Mouse (Mus musculus) midbrain, embryonic 11.5 days (tissue): ENCODE data around the gene Ndufa11. TPM values are rescaled to one million over a fixed set of nuclear protein-coding genes. Genes with fewer than 3 reads are reported as not detected.

Experiments
- polyA plus RNA-seq: library from polyadenylated mRNA; unstranded; fragments of >200 nt; fragmentation: Nextera tagmentation; extraction: Ambion mirVana; gene quantifications from 2 replicates; pipeline ENCODE4 v1.2.1, GENCODE M21; 2014

Ndufa11 gene
- polyA plus RNA-seq, 1 experiment from 2014 or later: 337 TPM

Other genes starting within 250 kb of the Ndufa11 start
- gene Ptprs, start 241.3 kb upstream of the Ndufa11 start, polyA plus RNA-seq: 115 and 125 TPM in 2 replicates
- gene Znrf4, start 205.3 kb upstream of the Ndufa11 start, polyA plus RNA-seq: not detected in 2 replicates
- 0.45 and 0.58 TPM in 2 replicates for gene Gm20219, start 163.4 kb upstream of the Ndufa11 start, polyA plus RNA-seq
- 45.8 and 46.5 TPM in 2 replicates for gene Safb2, start 133.2 kb upstream of the Ndufa11 start, polyA plus RNA-seq
- gene Safb, start 132.9 kb upstream of the Ndufa11 start, polyA plus RNA-seq: 110 and 113 TPM in 2 replicates
- gene 2410015M20Rik, start 108.0 kb upstream of the Ndufa11 start, polyA plus RNA-seq: 182 and 195 TPM in 2 replicates
- 1,209 and 1,332 TPM in 2 replicates for gene Rpl36, start 104.4 kb upstream of the Ndufa11 start, polyA plus RNA-seq
- 44.6 and 48.9 TPM in 2 replicates for gene Lonp1, start 90.9 kb upstream of the Ndufa11 start, polyA plus RNA-seq
- gene Catsperd, start 89.6 kb upstream of the Ndufa11 start, polyA plus RNA-seq: 0.93 and 0.95 TPM in 2 replicates
- 108 and 112 TPM in 2 replicates for gene Ranbp3, start 44.5 kb upstream of the Ndufa11 start, polyA plus RNA-seq
- gene Vmac, start 255 bp downstream of the Ndufa11 start, polyA plus RNA-seq: 13.1 and 15.0 TPM in 2 replicates
- 7.4 and 9.1 TPM in 2 replicates for gene Nrtn, start 39.8 kb downstream of the Ndufa11 start, polyA plus RNA-seq
- 31.5 and 34.6 TPM in 2 replicates for gene Dus3l, start 47.0 kb downstream of the Ndufa11 start, polyA plus RNA-seq
- 0.54 and 1.0 TPM in 2 replicates for gene Prr22, start 52.5 kb downstream of the Ndufa11 start, polyA plus RNA-seq
- gene Rfx2, start 113.2 kb downstream of the Ndufa11 start, polyA plus RNA-seq: 4.6 and 4.8 TPM in 2 replicates
- not detected in 2 replicates for gene Acsbg2, start 156.7 kb downstream of the Ndufa11 start, polyA plus RNA-seq
- gene 1700061G19Rik, start 157.7 kb downstream of the Ndufa11 start, polyA plus RNA-seq: 0.11 and 0.25 TPM in 2 replicates
- gene Mllt1, start 217.6 kb downstream of the Ndufa11 start, polyA plus RNA-seq: 26.3 and 29.0 TPM in 2 replicates